Mouse (Mus musculus): ENCODE data around the gene Erich6.
"Not testable (repeated sequence)": the region's sequence is repeated elsewhere in the genome, so short reads cannot be mapped to it uniquely, and the experiment has no call there.

Erich6 gene

GRCm38 (mm10) chr3:58646180-58646579, 9.2 kb upstream of the Erich6 start:
- DNase-seq (ENCODE audit: low read depth, low spot score): no peak

- DNase-seq (ENCODE audit: low read depth, low spot score): no peak
These were observed 5.3 kb downstream of the Erich6 start for GRCm38 (mm10) chr3:58631693-58632092.

DNA sequence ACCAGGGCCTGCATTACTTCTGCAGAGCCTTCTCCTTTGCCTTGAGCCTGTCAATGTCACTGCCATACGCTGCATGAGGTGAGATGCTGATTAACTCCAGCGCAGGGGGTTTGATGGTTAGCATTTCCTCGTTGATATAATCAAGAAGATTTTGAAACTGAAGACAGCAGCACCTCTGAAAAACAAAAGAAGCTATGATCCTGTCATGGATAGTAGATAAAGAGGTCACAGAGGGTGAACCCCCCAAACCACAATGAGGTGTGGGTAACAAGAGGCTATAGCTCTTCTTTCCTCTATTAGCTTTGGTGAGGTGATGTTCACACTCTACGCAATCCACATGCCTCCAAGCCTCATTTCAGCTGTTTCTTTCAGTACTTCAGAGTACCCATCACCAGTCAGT, 12.0 kb downstream of the Erich6 start:
- no peak for DNase-seq (ENCODE audit: low read depth, low spot score)

GRCm38 (mm10) chr3:58622665-58623394, 14.2 kb downstream of the Erich6 start:
- DNase-seq (ENCODE audit: low read depth, low spot score): no peak

- no peak for DNase-seq (ENCODE audit: low read depth, low spot score)
These were observed 15.9 kb downstream of the Erich6 start for GRCm38 (mm10) chr3:58621066-58621465.

DNA sequence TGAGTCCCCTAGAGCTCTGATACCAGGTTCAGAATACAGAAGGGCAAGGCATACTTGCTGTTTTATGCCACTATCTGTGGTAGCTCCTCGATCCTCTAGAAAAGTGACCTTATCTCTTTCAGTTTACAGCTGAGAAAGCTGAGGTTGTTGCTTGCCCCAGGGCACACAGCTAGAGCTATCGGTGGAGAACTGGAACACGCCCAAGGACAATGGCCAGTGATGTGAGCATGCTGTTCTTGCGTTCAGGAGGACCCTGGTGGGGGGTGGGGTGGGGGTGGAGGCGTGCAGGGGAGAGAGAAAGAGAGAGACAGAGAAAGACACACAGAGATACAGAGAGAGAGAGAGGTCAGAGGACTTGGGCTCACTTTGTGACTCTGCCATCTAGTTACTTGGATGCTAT, 27.0 kb downstream of the Erich6 start:
- peak; percentile 56 for DNase-seq (ENCODE audit: low read depth, low spot score)

DNA sequence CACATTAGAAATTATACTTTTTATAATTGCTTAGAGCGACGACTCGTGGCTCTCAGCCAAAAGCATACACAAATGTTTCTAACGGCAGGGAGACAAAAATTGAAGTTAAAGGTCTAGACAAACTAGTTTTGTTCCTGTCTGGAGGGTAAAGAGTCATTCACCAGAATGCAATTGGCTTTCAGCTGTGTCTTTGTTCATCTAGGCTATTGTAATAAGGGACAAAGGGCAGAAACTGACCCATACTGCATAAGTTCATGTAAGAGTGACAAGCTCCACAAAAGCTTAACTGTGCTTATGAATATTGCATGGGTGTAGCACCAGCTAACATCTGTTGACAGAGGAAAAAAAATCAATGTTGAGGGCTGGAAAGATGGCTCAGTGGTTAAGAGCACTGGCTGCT, 28.5 kb downstream of the Erich6 start:
- DNase-seq (ENCODE audit: low read depth, low spot score): no peak

DNA sequence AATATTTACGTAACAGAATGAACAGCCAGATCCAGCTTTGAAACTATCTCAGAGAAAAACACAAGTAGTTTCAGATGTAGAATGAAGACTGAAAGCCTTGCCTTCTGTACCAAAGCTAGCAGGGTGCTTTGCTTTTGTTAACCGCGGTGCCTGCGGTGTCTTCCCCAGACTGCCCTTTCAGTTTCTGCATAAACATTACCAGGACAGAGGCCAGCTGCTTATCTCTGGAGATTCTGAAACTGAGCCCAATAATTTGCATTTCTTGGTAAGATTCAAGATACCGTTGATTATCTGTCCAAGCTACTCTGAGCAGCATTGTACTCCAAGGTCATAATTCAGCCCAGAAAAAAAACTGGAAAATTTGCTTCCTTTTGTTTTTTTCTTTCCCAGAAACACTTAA, 43.4 kb downstream of the Erich6 start:
- DNase-seq (ENCODE audit: low read depth, low spot score): no peak

DNA sequence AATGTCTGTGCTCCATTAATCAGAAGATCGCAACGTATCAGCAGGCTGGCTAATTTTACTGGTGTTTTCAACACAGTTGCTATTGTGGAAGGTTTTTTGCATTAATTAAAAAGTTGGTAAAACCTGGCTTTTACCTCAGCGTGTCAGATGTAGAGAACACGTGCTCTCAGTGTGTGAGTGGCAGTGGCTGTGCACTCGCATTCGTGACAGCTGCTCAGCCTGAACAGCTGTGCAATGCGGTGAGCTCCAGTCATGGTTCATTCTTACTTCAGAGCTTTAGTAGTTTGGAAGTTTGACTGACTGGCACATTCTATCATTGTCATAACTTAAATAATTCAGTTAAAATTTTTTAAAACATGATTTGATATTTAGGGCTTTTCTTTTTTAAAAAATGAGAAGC, 44.3 kb downstream of the Erich6 start:
- DNase-seq (ENCODE audit: low read depth, low spot score): not testable (repeated sequence)

DNA sequence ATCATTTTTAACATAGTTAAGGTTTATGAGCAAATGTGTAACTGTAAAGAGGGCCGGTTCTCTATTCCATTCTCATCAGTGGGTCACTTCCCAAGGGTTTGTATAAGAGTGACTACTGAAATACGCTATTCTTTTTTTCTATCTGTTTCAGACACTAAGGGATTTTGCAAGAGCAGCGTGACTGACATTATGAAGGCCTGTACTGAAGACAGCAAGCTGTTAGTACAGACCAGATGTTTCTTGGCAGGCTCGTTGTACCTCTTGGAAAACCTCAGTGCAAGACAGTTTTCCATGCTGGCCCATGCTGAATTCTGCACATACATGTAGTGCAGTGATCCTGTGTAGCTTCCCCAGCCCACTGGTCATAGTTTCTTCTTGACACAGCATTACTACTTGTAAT, 46.5 kb downstream of the Erich6 start:
- not testable (repeated sequence) for DNase-seq (ENCODE audit: low read depth, low spot score)

GRCm38 (mm10) chr3:58582788-58583426, 54.1 kb downstream of the Erich6 start:
- no peak for DNase-seq (ENCODE audit: low read depth, low spot score)

GRCm38 (mm10) chr3:58582297-58582696, 54.7 kb downstream of the Erich6 start:
- no peak for DNase-seq (ENCODE audit: low read depth, low spot score)

DNA sequence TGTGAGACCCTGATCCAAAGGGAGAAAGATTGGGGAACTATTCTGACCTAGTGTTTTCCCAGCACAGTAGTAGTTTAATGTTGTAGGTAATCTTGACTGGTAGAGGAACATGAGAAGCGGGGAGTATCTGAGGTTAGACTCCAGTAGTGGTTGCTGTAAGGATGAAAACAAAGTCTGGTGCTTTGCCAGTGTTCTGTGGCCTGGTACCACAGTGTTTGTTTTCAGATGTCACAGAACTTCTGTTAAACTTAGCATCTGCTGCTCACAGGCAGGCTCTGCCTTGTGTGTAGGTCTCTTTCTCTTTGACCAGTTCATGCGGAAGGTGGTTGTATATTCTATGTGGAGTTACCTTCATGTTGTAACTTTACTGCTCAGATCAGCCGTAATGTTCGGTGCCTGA, 55.5 kb downstream of the Erich6 start:
- DNase-seq (ENCODE audit: low read depth, low spot score): no peak

- no peak for DNase-seq (ENCODE audit: low read depth, low spot score)
These were observed 59.4 kb downstream of the Erich6 start for GRCm38 (mm10) chr3:58577506-58578050.

DNA sequence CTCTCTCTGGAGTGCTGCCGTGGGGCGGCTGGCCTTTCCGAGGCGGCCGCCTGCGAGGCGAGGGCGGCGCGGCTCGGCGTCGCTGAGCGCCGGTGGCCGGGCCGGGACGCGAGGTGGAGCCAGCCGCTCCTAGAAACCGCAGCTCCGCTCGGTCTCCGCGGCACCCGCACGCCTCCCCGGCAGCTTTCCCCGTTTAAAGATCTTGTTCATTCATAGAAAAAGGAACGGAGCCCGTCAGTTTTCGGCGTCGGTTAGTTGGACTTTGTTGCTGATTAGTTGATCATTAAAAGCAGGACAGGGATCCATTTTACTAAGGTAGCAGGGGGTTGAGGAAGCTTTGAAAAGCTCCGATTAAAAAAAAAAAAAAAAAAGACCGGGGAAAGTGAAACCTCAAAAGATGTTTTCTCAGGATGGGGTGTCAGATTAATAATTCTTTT, 59.9 kb downstream of the Erich6 start:
- DNase-seq (ENCODE audit: low read depth, low spot score): peak; percentile 51

- peak; percentile 98 for DNase-seq (ENCODE audit: low read depth, low spot score)
These were observed 60.6 kb downstream of the Erich6 start, which contains the start of gene Selenot for GRCm38 (mm10) chr3:58576137-58577066. Gene Selenot (plus strand): TSS chr3:58576636.

GRCm38 (mm10) chr3:58570821-58571220, 66.2 kb downstream of the Erich6 start:
- DNase-seq (ENCODE audit: low read depth, low spot score): peak; percentile 41
